Mouse (Mus musculus) thymus, adult 2 months (tissue): ENCODE measurements around the gene Lgmn. TPM values are rescaled to one million over a fixed set of nuclear protein-coding genes. Genes with fewer than 3 reads are reported as not detected.

Experiments
- DNase-seq: peaks from one replicate; pipeline ENCODE4 v3.0.0; 2021
- H3K27ac ChIP-seq: fragments of 200-500 bp; 2 replicates; pipeline ENCODE4 v1.5.1; 2012; ENCODE audit warnings: low read length, control low read depth; ENCODE audit not compliant: control insufficient read depth, insufficient read depth
- H3K27me3 ChIP-seq: fragments of 200-500 bp; 2 replicates; pipeline ENCODE4 v1.6.1; 2012; ENCODE audit warnings: mild to moderate bottlenecking, low read length, moderate library complexity, mixed read lengths; ENCODE audit not compliant: control insufficient read depth, insufficient read depth
- H3K36me3 ChIP-seq: fragments of 200-500 bp; 2 replicates; pipeline ENCODE4 v1.6.1; 2012; ENCODE audit warnings: mild to moderate bottlenecking, low read length, moderate library complexity; ENCODE audit not compliant: control insufficient read depth, insufficient read depth
- H3K4me1 ChIP-seq: fragments of 200-500 bp; replicated peaks from 2 replicates; pipeline ENCODE4 v1.6.1; 2012; ENCODE audit warnings: low read length; ENCODE audit not compliant: control insufficient read depth, insufficient read depth
- H3K4me3 ChIP-seq: fragments of 200-500 bp; 2 replicates; pipeline ENCODE4 v1.5.1; 2012; ENCODE audit warnings: mild to moderate bottlenecking, low read length, control low read depth, moderate library complexity; ENCODE audit not compliant: control insufficient read depth, insufficient read depth
- CTCF ChIP-seq: fragments of 200-500 bp; IDR thresholded peaks from 2 replicates; pipeline ENCODE4 v1.5.1; 2012; ENCODE audit warnings: mild to moderate bottlenecking, control low read depth, low read length, moderate library complexity, borderline replicate concordance; ENCODE audit not compliant: control insufficient read depth, poor library complexity, insufficient read depth; ENCODE audit errors: extremely low read depth
- POLR2A ChIP-seq: fragments of 200-500 bp; IDR thresholded peaks from 2 replicates; pipeline ENCODE4 v1.6.1; 2012; ENCODE audit warnings: mild to moderate bottlenecking, low read length, control low read depth, moderate library complexity; ENCODE audit not compliant: control insufficient read depth, poor library complexity, insufficient read depth; ENCODE audit errors: extremely low read depth
- WGBS: fragments of 180-500 bp; shearing (Covaris S2); methylation state at CpG from one replicate; pipeline ENCODE4 v1.1.7; 2018; 5-methylcytosine and 5-hydroxymethylcytosine counted together
- polyA plus RNA-seq: library from polyadenylated mRNA; depleted of rRNA; stranded (reverse); fragments of >200 nt; gene quantifications from 2 replicates; pipeline ENCODE4 v1.2.3, GENCODE M21; 2012; rRNA removed

Gene Lgmn
- polyA plus RNA-seq, 1 experiment = 88.9 TPM

GRCm38 (mm10) chr12:102345031-102345815 is 94.4 kb downstream of the Lgmn start:
- Histone ChIP-seq H3K4me1 (no peaks in the 10 kb centered on the region), H3K27me3 (no peaks in the 10 kb centered on the region), H3K27ac (no peak overlapping the region), H3K4me3 (no peak overlapping the region), H3K36me3 (no peaks in the 10 kb centered on the region)
- DNase-seq = no peak
- whole genome bisulfite sequencing = 94% methylated on average over 14 of the region's 14 CpGs
- TF ChIP-seq CTCF = no peak
- no peak for TF ChIP-seq POLR2A

Other genes with a start within 250 kb of the Lgmn start
- 25.4 and 33.8 TPM in 2 replicates for gene Rin3, start 156.8 kb downstream of the Lgmn start, polyA plus RNA-seq
- gene Golga5, start 29.3 kb upstream of the Lgmn start, polyA plus RNA-seq = 13.3 and 14.3 TPM in 2 replicates
- gene Chga, start 115.2 kb upstream of the Lgmn start, polyA plus RNA-seq = 7.3 and 12.4 TPM in 2 replicates